Comparison of ENCODE assay signal across 8 mouse cellular contexts in genomic region chr9:107950460-107951355, GRCm38 (mm10). TPM values are rescaled to one million over a fixed set of nuclear protein-coding genes. Genes with fewer than 3 reads are reported as not detected.
DNase-seq lines count a peak whose midpoint lies in the region; ATAC-seq and TF ChIP-seq lines count a peak whose summit lies in the region.

No protein-coding gene starts in this region.

- peak overlapping the region; percentile 65 for H3K4me2 ChIP-seq in embryonic facial prominence, embryonic 14.5 days (ENCODE audit: low read depth, low read length)
- H3K4me2 ChIP-seq in limb, embryonic 12.5 days: peak overlapping the region; percentile 86
- H3K4me2 ChIP-seq in midbrain, embryonic 14.5 days (ENCODE audit: low read length): peak overlapping the region; percentile 85

- H3K9ac ChIP-seq in embryonic facial prominence, embryonic 14.5 days (ENCODE audit: low read depth, low read length): peak overlapping the region; percentile 73
- H3K9ac ChIP-seq in limb, embryonic 12.5 days (replicated peaks): peak overlapping the region; percentile 66
- H3K9ac ChIP-seq in midbrain, embryonic 14.5 days (replicated peaks; ENCODE audit: low read length): peak overlapping the region; percentile 47; the same call in 1 of the 2 replicates

- peak; percentile 51; the same call in 1 of the 2 replicates for TF ChIP-seq POLR2A in bone marrow, adult 2 months (IDR thresholded peaks at IDR 0.05; ENCODE audit: borderline replicate concordance, control insufficient read depth, low read depth, low read length)

- H3K27me3 ChIP-seq in embryonic facial prominence, embryonic 14.5 days (replicated peaks; ENCODE audit: control insufficient read depth, insufficient read depth, low read length): no peaks in the 10 kb centered on the region
- no peaks in the 10 kb centered on the region for H3K27me3 ChIP-seq in limb, embryonic 12.5 days
- no peaks in the 10 kb centered on the region for H3K27me3 ChIP-seq in midbrain, embryonic 14.5 days (ENCODE audit: control insufficient read depth, insufficient read depth, low read length)

- peak; percentile 96 for ATAC-seq in embryonic facial prominence, embryonic 14.5 days (ENCODE audit: low read depth)
- ATAC-seq in limb, embryonic 12.5 days (ENCODE audit: insufficient number of reproducible peaks, insufficient read depth, low FRiP score, low TSS enrichment, low read depth): peak; percentile 82
- ATAC-seq in midbrain, embryonic 14.5 days (ENCODE audit: low FRiP score, low TSS enrichment): peak; percentile 92

- TF ChIP-seq CTCF in bone marrow, adult 2 months (IDR thresholded peaks at IDR 0.05; ENCODE audit: control insufficient read depth, insufficient read depth, low read length): no peak

- WGBS in bone marrow, adult 2 months: 18% methylated on average over 45 of the region's 45 CpGs
- 14% methylated on average over 42 of the region's 45 CpGs for WGBS in embryonic facial prominence, embryonic 14.5 days
- 10% methylated on average over 45 of the region's 45 CpGs for WGBS in limb, embryonic 12.5 days
- 11% methylated on average over 45 of the region's 45 CpGs for WGBS in midbrain, embryonic 14.5 days

- H3K4me1 ChIP-seq in bone marrow, adult 2 months (ENCODE audit: control insufficient read depth, insufficient read depth, low read length): peaks cover 2% of the 10 kb centered on the region; the same call in 1 of the 2 replicates
- peaks cover 4% of the 10 kb centered on the region for H3K4me1 ChIP-seq in embryonic facial prominence, embryonic 14.5 days (ENCODE audit: control insufficient read depth, insufficient read depth, low read length)
- H3K4me1 ChIP-seq in limb, embryonic 12.5 days (replicated peaks): peaks cover 10% of the 10 kb centered on the region
- H3K4me1 ChIP-seq in midbrain, embryonic 14.5 days (ENCODE audit: control insufficient read depth, insufficient read depth, low read length): peaks cover 8% of the 10 kb centered on the region

- H3K27ac ChIP-seq in bone marrow, adult 2 months (ENCODE audit: control insufficient read depth, insufficient read depth, low read depth, low read length, poor library complexity): peak overlapping the region; percentile 42; the same call in 1 of the 2 replicates
- H3K27ac ChIP-seq in embryonic facial prominence, embryonic 14.5 days (replicated peaks; ENCODE audit: low read depth, low read length): peak overlapping the region; percentile 77
- peak overlapping the region; percentile 80 for H3K27ac ChIP-seq in limb, embryonic 12.5 days
- H3K27ac ChIP-seq in midbrain, embryonic 14.5 days (replicated peaks; ENCODE audit: low read depth, low read length): peak overlapping the region; percentile 74

- peak overlapping the region; percentile 97 for H3K4me3 ChIP-seq in bone marrow, adult 2 months (replicated peaks; ENCODE audit: control insufficient read depth, low read depth, low read length)
- H3K4me3 ChIP-seq in embryonic facial prominence, embryonic 14.5 days (ENCODE audit: low read depth, low read length): peak overlapping the region; percentile 69
- H3K4me3 ChIP-seq in limb, embryonic 12.5 days (replicated peaks): peak overlapping the region; percentile 69
- H3K4me3 ChIP-seq in midbrain, embryonic 14.5 days (replicated peaks; ENCODE audit: low read depth, low read length): peak overlapping the region; percentile 57

- H3K9me3 ChIP-seq in embryonic facial prominence, embryonic 14.5 days (ENCODE audit: control insufficient read depth, low read length): no peaks in the 10 kb centered on the region
- H3K9me3 ChIP-seq in limb, embryonic 12.5 days: no peaks in the 10 kb centered on the region
- no peaks in the 10 kb centered on the region for H3K9me3 ChIP-seq in midbrain, embryonic 14.5 days (ENCODE audit: control insufficient read depth, low read length)

- H3K36me3 ChIP-seq in embryonic facial prominence, embryonic 14.5 days (ENCODE audit: control insufficient read depth, insufficient read depth, low read length): no peaks in the 10 kb centered on the region
- peaks cover 11% of the 10 kb centered on the region; the same call in 1 of the 2 replicates for H3K36me3 ChIP-seq in limb, embryonic 12.5 days
- H3K36me3 ChIP-seq in midbrain, embryonic 14.5 days (ENCODE audit: control insufficient read depth, insufficient read depth, low read length): no peaks in the 10 kb centered on the region

- DNase-seq in 416B (ENCODE audit: low read depth): peak; percentile 91
- DNase-seq in embryonic facial prominence, embryonic 14.5 days (ENCODE audit: low spot score): peak; percentile 97
- DNase-seq in heart, adult 8-10 months (ENCODE audit: low spot score): peak; percentile 93
- DNase-seq in kidney, adult 8-10 months: peak; percentile 90 to 92
- peak; percentile 97 for DNase-seq in midbrain, embryonic 14.5 days
- DNase-seq in spleen, adult 12 weeks (ENCODE audit: low spot score): peak; percentile 81

RNA-seq across cellular contexts. Expression of gene Traip, which starts 0.8 kb away (rescaled TPM):
- 27.0 and 30.0 TPM in 2 replicates for polyA plus RNA-seq in bone marrow, adult 2 months (2011; ENCODE audit: insufficient read depth, insufficient read length, low replicate concordance, missing spikeins)
- polyA plus RNA-seq in embryonic facial prominence, embryonic 14.5 days (2014; fragmentation: Nextera tagmentation; extraction: Ambion mirVana): 15.5 and 23.4 TPM in 2 replicates
- total RNA-seq in heart, adult 8-10 months (2022): 1 to 10 TPM in 1 of 4 experiments, under 1 TPM in 3; 0.33 to 1.6 (median 0.80) TPM
- polyA plus RNA-seq in limb, embryonic 12.5 days (2016; fragmentation: Nextera tagmentation; extraction: Ambion mirVana): 32.3 and 33.0 TPM in 2 replicates
- polyA plus RNA-seq in midbrain, embryonic 14.5 days (2014; fragmentation: Nextera tagmentation; extraction: Ambion mirVana): 10.3 and 10.4 TPM in 2 replicates

RNA-seq across cellular contexts. Expression of gene Camkv, which starts 15.2 kb away (rescaled TPM):
- 0.87 TPM in 1 of 2 replicates, not detected in the other for polyA plus RNA-seq in bone marrow, adult 2 months (2011; ENCODE audit: insufficient read depth, insufficient read length, low replicate concordance, missing spikeins)
- polyA plus RNA-seq in embryonic facial prominence, embryonic 14.5 days (2014; fragmentation: Nextera tagmentation; extraction: Ambion mirVana): 2.2 and 2.6 TPM in 2 replicates
- total RNA-seq in heart, adult 8-10 months (2022): under 1 TPM in 2 of 4 experiments, not detected in 2; 0.16 to 0.66 TPM
- polyA plus RNA-seq in limb, embryonic 12.5 days (2016; fragmentation: Nextera tagmentation; extraction: Ambion mirVana): 11.3 and 12.7 TPM in 2 replicates
- polyA plus RNA-seq in midbrain, embryonic 14.5 days (2014; fragmentation: Nextera tagmentation; extraction: Ambion mirVana): 16.7 and 26.1 TPM in 2 replicates

RNA-seq across cellular contexts. Expression of gene Actl11, which starts 22.4 kb away (rescaled TPM):
- not detected in 2 replicates for polyA plus RNA-seq in bone marrow, adult 2 months (2011; ENCODE audit: insufficient read depth, insufficient read length, low replicate concordance, missing spikeins)
- not detected in 2 replicates for polyA plus RNA-seq in embryonic facial prominence, embryonic 14.5 days (2014; fragmentation: Nextera tagmentation; extraction: Ambion mirVana)
- not detected for total RNA-seq in heart, adult 8-10 months (2022)
- not detected in 2 replicates for polyA plus RNA-seq in limb, embryonic 12.5 days (2016; fragmentation: Nextera tagmentation; extraction: Ambion mirVana)
- polyA plus RNA-seq in midbrain, embryonic 14.5 days (2014; fragmentation: Nextera tagmentation; extraction: Ambion mirVana): not detected in 2 replicates

RNA-seq across cellular contexts. Expression of gene Uba7, which starts 24.6 kb away (rescaled TPM):
- polyA plus RNA-seq in bone marrow, adult 2 months (2011; ENCODE audit: insufficient read depth, insufficient read length, low replicate concordance, missing spikeins): 138 and 310 TPM in 2 replicates
- 25.5 and 28.1 TPM in 2 replicates for polyA plus RNA-seq in embryonic facial prominence, embryonic 14.5 days (2014; fragmentation: Nextera tagmentation; extraction: Ambion mirVana)
- 10 to 100 TPM in 3 of 4 experiments, 1 to 10 TPM in 1; 8.8 to 20.8 (median 13.5) TPM for total RNA-seq in heart, adult 8-10 months (2022)
- 25.4 and 29.8 TPM in 2 replicates for polyA plus RNA-seq in limb, embryonic 12.5 days (2016; fragmentation: Nextera tagmentation; extraction: Ambion mirVana)
- polyA plus RNA-seq in midbrain, embryonic 14.5 days (2014; fragmentation: Nextera tagmentation; extraction: Ambion mirVana): 2.6 and 5.0 TPM in 2 replicates

RNA-seq across cellular contexts. Expression of gene Gm20661, which starts 32.1 kb away (rescaled TPM):
- polyA plus RNA-seq in bone marrow, adult 2 months (2011; ENCODE audit: insufficient read depth, insufficient read length, low replicate concordance, missing spikeins): 4.7 TPM in 1 of 2 replicates, not detected in the other
- polyA plus RNA-seq in embryonic facial prominence, embryonic 14.5 days (2014; fragmentation: Nextera tagmentation; extraction: Ambion mirVana): 5.9 and 6.9 TPM in 2 replicates
- total RNA-seq in heart, adult 8-10 months (2022): under 1 TPM in 1 of 4 experiments, not detected in 3; 0.25 TPM
- 10.4 and 11.2 TPM in 2 replicates for polyA plus RNA-seq in limb, embryonic 12.5 days (2016; fragmentation: Nextera tagmentation; extraction: Ambion mirVana)
- 0.47 and 0.49 TPM in 2 replicates for polyA plus RNA-seq in midbrain, embryonic 14.5 days (2014; fragmentation: Nextera tagmentation; extraction: Ambion mirVana)

Comparison
In these comparisons a context has a peak if more than half of its experiments do, and no peak if none do; other contexts are left out.
1. Peak in every context shown above with its lines: DNase-seq, ATAC-seq, H3K4me3 ChIP-seq and H3K27ac ChIP-seq.